Mouse (Mus musculus) CH12.LX (cell line): ENCODE results near the gene Dpyd.

Experiments used
- E2F4 ChIP-seq: IDR thresholded peaks from 2 replicates; pipeline ENCODE4 v1.6.1; 2011; ENCODE audit warnings: low read depth, low read length, improper control_type of control experiment; ENCODE audit not compliant: insufficient replicate concordance
- UBTF ChIP-seq: IDR thresholded peaks from 2 replicates; pipeline ENCODE4 v1.6.1; 2012; ENCODE audit warnings: low read depth, mild to moderate bottlenecking, inconsistent platforms, low read length, improper control_type of control experiment, moderate library complexity

DNA sequence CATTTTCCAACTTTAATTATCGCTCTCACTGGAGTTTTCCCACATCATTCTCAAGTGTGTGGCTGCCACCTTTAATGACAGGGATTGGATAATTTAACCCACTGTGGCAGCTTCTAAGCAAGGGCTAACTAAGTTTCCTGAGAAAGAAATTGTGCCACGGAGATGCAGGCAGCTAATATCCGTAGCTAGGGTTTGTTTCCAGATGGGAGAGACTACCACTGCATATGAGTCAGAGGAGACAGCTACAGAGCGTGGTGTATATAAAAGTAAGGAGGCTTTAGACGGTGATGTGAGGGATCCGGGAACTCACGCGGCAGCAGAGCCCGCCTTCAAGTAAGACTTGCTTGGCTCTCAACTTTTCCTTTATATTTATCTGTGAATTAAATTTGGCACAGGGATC, 505.3 kb downstream of the Dpyd start:
- TF ChIP-seq E2F4, result no peak
- no peak for TF ChIP-seq UBTF
